Mouse (Mus musculus): ENCODE data around the gene Dctn2. TPM values are rescaled to one million over a fixed set of nuclear protein-coding genes. Genes with fewer than 3 reads are reported as not detected.
"Not testable (repeated sequence)": the region's sequence is repeated elsewhere in the genome, so short reads cannot be mapped to it uniquely, and the experiment has no call there.

Dctn2 gene
- polyA plus RNA-seq, 1 experiment from 2014 or later = 320 TPM

- Histone ChIP-seq H3K36me3 (peaks cover 36% of the 10 kb centered on the region), H3K9ac (replicated peaks) (peak overlapping the region; percentile 70), H3K4me2 (replicated peaks) (peak overlapping the region; percentile 91), H3K9me3 (no peaks in the 10 kb centered on the region), H3K4me3 (peak overlapping the region; percentile 65), H3K4me1 (peaks cover 38% of the 10 kb centered on the region), H3K27me3 (no peaks in the 10 kb centered on the region), H3K27ac (replicated peaks) (no peak overlapping the region; the same call in 1 of the 2 replicates)
- WGBS = 51% methylated on average over 5 of the region's 5 CpGs
- ATAC-seq (replicated peaks) = no peak
Measured at GRCm38 (mm10) chr10:127291881-127292638, 25.9 kb downstream of the Dctn2 start.

GRCm38 (mm10) chr10:127292987-127293538 is 26.9 kb downstream of the Dctn2 start:
- H3K4me3 ChIP-seq = no peak overlapping the region
- WGBS = 89% methylated on average over 6 of the region's 6 CpGs
- H3K27ac ChIP-seq (replicated peaks) = no peak overlapping the region
- H3K4me2 ChIP-seq (replicated peaks) = no peak overlapping the region
- H3K27me3 ChIP-seq = no peaks in the 10 kb centered on the region
- H3K4me1 ChIP-seq = peaks cover 27% of the 10 kb centered on the region
- peaks cover 46% of the 10 kb centered on the region for H3K36me3 ChIP-seq
- H3K9ac ChIP-seq (replicated peaks) = no peak overlapping the region
- no peak for ATAC-seq (replicated peaks)
- no peaks in the 10 kb centered on the region for H3K9me3 ChIP-seq

- peaks cover 26% of the 10 kb centered on the region for H3K4me1 ChIP-seq
- no peak for ATAC-seq (replicated peaks)
- H3K9ac ChIP-seq (replicated peaks) = no peak overlapping the region
- WGBS = 88% methylated on average over 3 of the region's 3 CpGs
- no peaks in the 10 kb centered on the region for H3K27me3 ChIP-seq
- H3K27ac ChIP-seq (replicated peaks) = no peak overlapping the region
- H3K9me3 ChIP-seq = no peaks in the 10 kb centered on the region
- peaks cover 48% of the 10 kb centered on the region for H3K36me3 ChIP-seq
- no peak overlapping the region for H3K4me3 ChIP-seq
- H3K4me2 ChIP-seq (replicated peaks) = no peak overlapping the region
Measured at GRCm38 (mm10) chr10:127293590-127294113, 27.5 kb downstream of the Dctn2 start.

DNA sequence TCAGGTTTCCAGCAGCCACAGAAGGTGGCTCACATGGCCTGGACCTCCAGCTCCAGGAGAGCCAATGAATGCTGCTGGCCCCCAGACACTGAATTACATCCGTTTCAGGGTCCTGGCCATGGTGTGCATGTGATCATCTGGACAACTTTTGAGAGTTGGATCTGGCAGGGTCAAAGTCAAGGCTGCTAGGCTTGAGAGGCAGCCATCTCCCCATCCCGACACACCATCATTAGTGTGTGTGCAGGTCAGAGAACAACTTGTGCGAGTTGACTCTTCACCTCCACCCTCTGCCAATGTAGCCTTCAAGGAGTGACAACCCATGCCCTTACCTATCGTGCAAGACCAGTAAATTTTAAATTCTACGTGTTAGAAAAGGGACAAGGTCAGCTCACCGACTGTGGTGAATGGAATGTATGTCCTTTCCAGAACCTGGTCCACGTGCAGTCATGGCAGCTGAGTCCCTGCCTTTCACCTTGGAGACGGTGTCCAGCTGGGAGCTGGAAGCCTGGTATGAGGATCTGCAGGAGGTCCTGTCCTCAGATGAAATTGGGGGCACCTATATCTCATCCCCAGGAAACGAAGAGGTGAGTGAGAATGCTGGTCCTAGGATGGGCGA is 28.8 kb downstream of the Dctn2 start:
- H3K4me3 ChIP-seq = no peak overlapping the region
- H3K9me3 ChIP-seq = no peaks in the 10 kb centered on the region
- 92% methylated on average over 10 of the region's 10 CpGs for WGBS
- peaks cover 17% of the 10 kb centered on the region for H3K4me1 ChIP-seq
- H3K27ac ChIP-seq (replicated peaks) = no peak overlapping the region
- peaks cover 61% of the 10 kb centered on the region for H3K36me3 ChIP-seq
- ATAC-seq (replicated peaks) = no peak
- no peak overlapping the region for H3K9ac ChIP-seq (replicated peaks)
- H3K27me3 ChIP-seq = no peaks in the 10 kb centered on the region
- no peak overlapping the region for H3K4me2 ChIP-seq (replicated peaks)

GRCm38 (mm10) chr10:127295986-127296794 is 30.0 kb downstream of the Dctn2 start:
- no peak overlapping the region for H3K4me3 ChIP-seq
- H3K4me2 ChIP-seq (replicated peaks) = no peak overlapping the region
- no peak overlapping the region for H3K27ac ChIP-seq (replicated peaks)
- peaks cover 71% of the 10 kb centered on the region for H3K36me3 ChIP-seq
- no peak overlapping the region for H3K9ac ChIP-seq (replicated peaks)
- H3K4me1 ChIP-seq = peaks cover 12% of the 10 kb centered on the region
- H3K9me3 ChIP-seq = no peaks in the 10 kb centered on the region
- ATAC-seq (replicated peaks) = no peak
- 91% methylated on average over 24 of the region's 24 CpGs for WGBS
- no peaks in the 10 kb centered on the region for H3K27me3 ChIP-seq

DNA sequence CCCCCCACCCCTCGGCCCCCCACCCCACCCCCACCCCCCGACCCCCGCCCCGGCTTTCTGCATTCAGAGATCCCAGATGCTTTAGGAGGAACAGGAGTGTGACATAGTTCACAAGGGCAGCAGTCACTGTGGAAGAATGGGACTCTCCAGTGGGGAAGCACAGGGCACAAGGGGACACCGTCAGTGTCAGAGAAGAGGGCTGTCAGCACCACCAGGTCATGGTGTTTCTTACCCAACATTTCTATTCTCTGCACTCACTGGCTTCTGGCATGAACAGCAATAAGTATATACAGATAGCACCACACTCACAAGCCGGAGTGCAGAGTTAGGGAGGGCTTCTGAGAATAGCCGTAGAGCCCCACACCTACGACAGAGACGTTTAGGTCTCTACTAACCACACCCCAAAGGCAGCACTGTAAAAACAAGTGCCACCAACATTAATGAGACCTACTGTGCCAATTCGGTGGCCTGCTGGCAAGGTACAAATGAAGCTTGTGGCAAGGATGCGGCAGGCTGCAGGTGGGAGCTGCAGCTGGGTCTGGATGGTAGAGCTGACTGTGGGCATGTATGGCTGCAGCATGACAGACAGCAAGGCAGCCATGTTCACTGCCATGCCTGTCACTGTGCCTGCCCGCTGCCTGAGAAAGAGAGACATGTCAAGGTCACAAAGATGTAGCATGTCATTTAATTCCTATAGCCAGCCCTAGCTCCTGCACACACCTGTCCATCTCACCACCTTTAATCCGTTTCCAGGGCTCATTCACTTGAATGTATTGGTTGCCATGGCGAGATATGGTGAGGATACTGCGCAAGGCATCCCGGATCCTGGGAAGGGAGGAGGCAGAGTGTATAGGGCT is 31.1 kb downstream of the Dctn2 start:
- Histone ChIP-seq H3K4me1 (peaks cover 2% of the 10 kb centered on the region), H3K4me2 (replicated peaks) (no peak overlapping the region), H3K4me3 (no peak overlapping the region), H3K27ac (replicated peaks) (no peak overlapping the region), H3K27me3 (no peaks in the 10 kb centered on the region), H3K36me3 (peaks cover 82% of the 10 kb centered on the region), H3K9ac (replicated peaks) (no peak overlapping the region), H3K9me3 (no peaks in the 10 kb centered on the region)
- 91% methylated on average over 16 of the region's 16 CpGs for WGBS
- ATAC-seq (replicated peaks) = no peak

DNA sequence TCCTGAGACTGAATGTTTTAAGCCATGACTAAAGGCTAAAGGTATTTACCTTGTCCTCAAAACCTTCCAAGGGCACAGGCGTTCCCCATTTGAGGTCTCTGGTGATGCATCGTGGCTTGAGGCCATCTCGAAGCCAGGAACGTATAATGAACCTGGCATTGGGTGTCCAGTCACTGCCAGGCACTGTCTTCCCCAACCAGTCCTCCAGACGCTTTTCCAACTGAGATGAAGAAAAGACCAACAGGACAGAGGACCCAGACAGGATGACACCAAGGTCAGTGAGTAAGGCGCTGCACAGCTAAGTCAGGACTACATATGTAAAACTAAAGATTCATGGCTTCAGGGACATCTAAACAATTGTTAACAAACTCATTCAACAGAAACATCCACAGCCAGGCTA is 34.2 kb downstream of the Dctn2 start:
- no peak overlapping the region for H3K27ac ChIP-seq (replicated peaks)
- no peak overlapping the region for H3K4me2 ChIP-seq (replicated peaks)
- no peak for ATAC-seq (replicated peaks)
- peaks cover 92% of the 10 kb centered on the region for H3K36me3 ChIP-seq
- H3K4me3 ChIP-seq = no peak overlapping the region
- H3K4me1 ChIP-seq = no peaks in the 10 kb centered on the region
- 95% methylated on average over 6 of the region's 6 CpGs for WGBS
- no peaks in the 10 kb centered on the region for H3K9me3 ChIP-seq
- no peaks in the 10 kb centered on the region for H3K27me3 ChIP-seq
- H3K9ac ChIP-seq (replicated peaks) = no peak overlapping the region

DNA sequence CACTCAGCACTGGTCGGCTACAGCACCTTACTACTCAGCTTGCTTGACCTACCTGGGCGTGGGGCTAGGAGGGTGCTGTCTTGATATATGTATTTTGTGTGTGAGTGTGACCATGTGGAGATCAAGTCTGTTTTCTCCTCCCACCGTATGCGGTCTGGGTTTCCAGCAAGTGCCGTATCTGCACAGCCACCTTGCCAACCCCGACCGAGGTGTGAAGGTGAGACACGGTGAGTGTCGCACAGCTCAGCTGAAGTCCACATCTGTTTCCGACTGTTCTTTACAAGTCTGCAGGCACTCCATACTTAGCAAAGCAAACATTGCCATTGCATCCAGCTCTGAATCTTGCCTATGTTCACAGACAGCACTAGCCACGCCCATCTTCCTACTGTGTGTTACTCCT is 37.0 kb downstream of the Dctn2 start:
- no peak overlapping the region for H3K4me2 ChIP-seq (replicated peaks)
- no peak overlapping the region for H3K9ac ChIP-seq (replicated peaks)
- H3K36me3 ChIP-seq = peaks cover 88% of the 10 kb centered on the region
- 91% methylated on average over 11 of the region's 11 CpGs for WGBS
- no peak overlapping the region for H3K27ac ChIP-seq (replicated peaks)
- ATAC-seq (replicated peaks) = no peak
- H3K4me3 ChIP-seq = no peak overlapping the region
- no peaks in the 10 kb centered on the region for H3K9me3 ChIP-seq
- H3K27me3 ChIP-seq = no peaks in the 10 kb centered on the region
- H3K4me1 ChIP-seq = no peaks in the 10 kb centered on the region

DNA sequence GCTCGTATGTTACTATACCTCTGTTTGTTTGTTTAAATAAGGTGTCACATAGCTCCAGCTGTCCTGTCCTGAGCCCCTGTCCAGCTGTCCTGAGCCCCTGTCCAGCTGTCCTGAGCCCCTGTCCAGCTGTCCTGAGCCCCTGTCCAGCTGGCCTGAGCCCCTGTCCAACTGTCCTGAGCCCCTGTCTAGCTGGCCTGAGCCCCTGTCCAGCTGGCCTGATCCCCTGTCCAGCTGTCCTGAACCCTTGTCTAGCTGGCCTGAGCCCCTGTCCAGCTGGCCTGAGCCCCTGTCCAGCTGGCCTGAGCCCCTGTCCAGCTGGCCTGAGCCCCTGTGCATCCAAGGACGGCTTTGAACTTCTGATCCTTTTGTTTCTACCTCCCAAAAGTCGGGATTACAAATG is 43.0 kb downstream of the Dctn2 start:
- H3K9ac ChIP-seq (replicated peaks); H3K27me3 ChIP-seq; H3K9me3 ChIP-seq; ATAC-seq (replicated peaks); H3K27ac ChIP-seq (replicated peaks); H3K4me3 ChIP-seq; H3K4me2 ChIP-seq (replicated peaks): not testable (repeated sequence)
- Histone ChIP-seq H3K4me1 (peaks cover 13% of the 10 kb centered on the region), H3K36me3 (peaks cover 43% of the 10 kb centered on the region)
- WGBS = 91% methylated on average over 3 of the region's 3 CpGs

- peak overlapping the region; percentile 73 for H3K9ac ChIP-seq (replicated peaks)
- H3K27ac ChIP-seq (replicated peaks) = peak overlapping the region; percentile 79
- H3K27me3 ChIP-seq = no peaks in the 10 kb centered on the region
- no peaks in the 10 kb centered on the region for H3K9me3 ChIP-seq
- H3K4me1 ChIP-seq = peaks cover 13% of the 10 kb centered on the region
- peak overlapping the region; percentile 71 for H3K4me3 ChIP-seq
- peak overlapping the region; percentile 63 for H3K4me2 ChIP-seq (replicated peaks)
- 39% methylated on average over 23 of the region's 23 CpGs for WGBS
- peak; percentile 17 for ATAC-seq (replicated peaks)
- H3K36me3 ChIP-seq = peaks cover 27% of the 10 kb centered on the region
Measured at GRCm38 (mm10) chr10:127310523-127311475, 44.6 kb downstream of the Dctn2 start.

Measured in forebrain, embryonic 15.5 days (tissue).